Mouse (Mus musculus) stomach, embryonic 16.5 days (tissue): ENCODE data around the gene Mmp2. TPM values are rescaled to one million over a fixed set of nuclear protein-coding genes. Genes with fewer than 3 reads are reported as not detected.

ENCODE experiments used
- ATAC-seq: fragments of 200-750 bp; cut with Nextera tagmentation; 2 replicates; pipeline ENCODE4 v1.8.0; 2017; ENCODE audit warnings: moderate number of reproducible peaks, moderate TSS enrichment; ENCODE audit not compliant: insufficient read depth, low FRiP score
- H3K27ac ChIP-seq: fragments of 300-500 bp; sonication (generic); 2 replicates; pipeline ENCODE4 v1.5.1; 2014; ENCODE audit warnings: low read length
- H3K27me3 ChIP-seq: fragments of 300-500 bp; sonication (generic); 2 replicates; pipeline ENCODE4 v1.6.1; 2014; ENCODE audit warnings: low read length, control low read depth, mixed read lengths; ENCODE audit not compliant: control insufficient read depth, insufficient read depth
- H3K36me3 ChIP-seq: fragments of 300-500 bp; sonication (generic); 2 replicates; pipeline ENCODE4 v1.6.1; 2014; ENCODE audit warnings: low read length; ENCODE audit not compliant: control insufficient read depth, insufficient read depth
- H3K4me1 ChIP-seq: fragments of 300-500 bp; sonication (generic); 2 replicates; pipeline ENCODE4 v1.6.1; 2014; ENCODE audit warnings: low read length, control low read depth, mixed read lengths; ENCODE audit not compliant: control insufficient read depth, insufficient read depth
- H3K4me2 ChIP-seq: fragments of 300-500 bp; sonication (generic); 2 replicates; pipeline ENCODE4 v1.6.1; 2014; ENCODE audit warnings: low read depth, low read length, mixed read lengths
- H3K4me3 ChIP-seq: fragments of 300-500 bp; sonication (generic); replicated peaks from 2 replicates; pipeline ENCODE4 v1.5.1; 2014; ENCODE audit warnings: mild to moderate bottlenecking, low read length
- H3K9ac ChIP-seq: fragments of 300-500 bp; sonication (generic); 2 replicates; pipeline ENCODE4 v1.6.1; 2014; ENCODE audit warnings: low read length
- H3K9me3 ChIP-seq: fragments of 300-500 bp; sonication (generic); replicated peaks from 2 replicates; pipeline ENCODE4 v1.6.1; 2016; ENCODE audit warnings: low read length, control low read depth; ENCODE audit not compliant: control insufficient read depth
- WGBS: fragments of 180-500 bp; shearing (Covaris S2); extraction: QIAGEN DNeasy Blood & Tissue Kit; methylation state at CpG from one replicate; pipeline ENCODE4 v1.1.7; 2014; 5-methylcytosine and 5-hydroxymethylcytosine counted together
- polyA plus RNA-seq: library from polyadenylated mRNA; unstranded; fragments of >200 nt; fragmentation: Nextera tagmentation; extraction: Ambion mirVana; gene quantifications from 2 replicates; pipeline ENCODE4 v1.2.1, GENCODE M21; 2015

Mmp2 gene
- polyA plus RNA-seq, 1 experiment from 2014 or later, result 149 TPM

GRCm38 (mm10) chr8:92851381-92851780, 24.3 kb downstream of the Mmp2 start:
- Histone ChIP-seq H3K36me3 (no peaks in the 10 kb centered on the region), H3K27me3 (no peaks in the 10 kb centered on the region; the same call in 1 of the 2 replicates), H3K9ac (no peak overlapping the region), H3K4me2 (no peak overlapping the region), H3K4me1 (peaks cover 57% of the 10 kb centered on the region), H3K9me3 (no peaks in the 10 kb centered on the region), H3K27ac (no peak overlapping the region), H3K4me3 (no peak overlapping the region)
- WGBS, result 67% methylated on average over 3 of the region's 3 CpGs
- no peak for ATAC-seq

GRCm38 (mm10) chr8:92853188-92853983, 26.3 kb downstream of the Mmp2 start:
- 0 out of 2 replicates have a peak, but pooled peaks have one; percentile 16 for ATAC-seq
- H3K4me1 ChIP-seq, result peaks cover 41% of the 10 kb centered on the region
- H3K9me3 ChIP-seq, result no peaks in the 10 kb centered on the region
- H3K36me3 ChIP-seq, result no peaks in the 10 kb centered on the region
- peak overlapping the region; percentile 51; the same call in 1 of the 2 replicates for H3K27ac ChIP-seq
- H3K9ac ChIP-seq, result no peak overlapping the region
- 37% methylated on average over 18 of the region's 18 CpGs for WGBS
- H3K4me2 ChIP-seq, result no peak overlapping the region
- H3K4me3 ChIP-seq, result no peak overlapping the region
- H3K27me3 ChIP-seq, result no peaks in the 10 kb centered on the region; the same call in 1 of the 2 replicates

- no peaks in the 10 kb centered on the region for H3K36me3 ChIP-seq
- H3K9me3 ChIP-seq, result no peaks in the 10 kb centered on the region
- H3K27ac ChIP-seq, result 0 out of 2 replicates have a peak overlapping the region, but pooled peaks have one; percentile 15
- H3K9ac ChIP-seq, result no peak overlapping the region; the same call in 1 of the 2 replicates
- H3K4me2 ChIP-seq, result peak overlapping the region; percentile 68
- no peaks in the 10 kb centered on the region; the same call in 1 of the 2 replicates for H3K27me3 ChIP-seq
- WGBS, result 84% methylated on average over 3 of the region's 3 CpGs
- peaks cover 28% of the 10 kb centered on the region for H3K4me1 ChIP-seq
- ATAC-seq, result no peak
- H3K4me3 ChIP-seq, result peak overlapping the region; percentile 73; the same call in 1 of the 2 replicates
Measured at GRCm38 (mm10) chr8:92854673-92855072, 27.6 kb downstream of the Mmp2 start.

DNA sequence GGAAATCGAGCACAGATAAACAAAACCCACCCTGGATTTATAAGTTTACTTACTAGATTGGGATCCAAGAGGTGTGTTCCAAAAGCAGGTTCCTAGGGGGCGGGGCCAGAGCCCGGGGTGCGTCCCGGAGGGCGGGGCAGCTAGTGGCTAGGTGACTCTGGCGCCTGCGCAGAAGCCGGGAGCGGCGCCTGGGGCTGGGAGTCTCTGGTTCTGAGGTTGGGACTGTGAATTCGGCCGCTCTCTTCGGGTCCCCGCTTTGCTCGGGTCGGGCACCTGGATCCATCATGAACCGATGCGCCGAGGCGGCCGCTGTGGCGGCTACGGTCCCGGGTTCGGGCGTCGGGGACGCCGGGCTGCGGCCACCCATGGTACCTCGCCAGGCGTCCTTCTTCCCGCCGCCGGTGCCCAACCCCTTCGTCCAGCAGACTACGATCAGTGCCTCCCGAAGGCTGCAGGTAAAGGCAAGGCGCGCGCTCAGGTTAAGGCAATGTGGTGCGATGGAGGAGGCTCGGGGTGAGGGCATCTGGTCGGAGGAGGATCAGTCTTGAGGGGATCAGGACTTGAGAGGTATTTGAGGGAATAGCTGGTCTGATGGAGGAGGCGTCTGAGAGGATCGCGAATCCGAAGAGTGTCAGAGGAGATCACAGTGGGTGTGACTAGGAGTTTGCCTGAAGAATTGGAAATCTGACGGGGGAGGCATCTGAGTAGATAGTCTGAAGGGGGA, 28.2 kb downstream of the Mmp2 start, which contains the start of gene Lpcat2:
TSS of gene Lpcat2 (plus strand) at position 169 of the 724 bp plus-strand sequence.
- Histone ChIP-seq H3K4me1 (peaks cover 22% of the 10 kb centered on the region), H3K4me3 (peak within 1 kb of the TSS; percentile 73), H3K9me3 (no peaks in the 10 kb centered on the region), H3K27me3 (no peaks in the 10 kb centered on the region; the same call in 1 of the 2 replicates), H3K4me2 (peak within 1 kb of the TSS; percentile 68), H3K9ac (peak within 1 kb of the TSS; percentile 83), H3K27ac (0 out of 2 replicates have a peak within 1 kb of the TSS, but pooled peaks have one; percentile 15), H3K36me3 (no peaks in the 10 kb centered on the region)
- peak; percentile 74 for ATAC-seq
- 1% methylated on average over 50 of the region's 50 CpGs for WGBS

DNA sequence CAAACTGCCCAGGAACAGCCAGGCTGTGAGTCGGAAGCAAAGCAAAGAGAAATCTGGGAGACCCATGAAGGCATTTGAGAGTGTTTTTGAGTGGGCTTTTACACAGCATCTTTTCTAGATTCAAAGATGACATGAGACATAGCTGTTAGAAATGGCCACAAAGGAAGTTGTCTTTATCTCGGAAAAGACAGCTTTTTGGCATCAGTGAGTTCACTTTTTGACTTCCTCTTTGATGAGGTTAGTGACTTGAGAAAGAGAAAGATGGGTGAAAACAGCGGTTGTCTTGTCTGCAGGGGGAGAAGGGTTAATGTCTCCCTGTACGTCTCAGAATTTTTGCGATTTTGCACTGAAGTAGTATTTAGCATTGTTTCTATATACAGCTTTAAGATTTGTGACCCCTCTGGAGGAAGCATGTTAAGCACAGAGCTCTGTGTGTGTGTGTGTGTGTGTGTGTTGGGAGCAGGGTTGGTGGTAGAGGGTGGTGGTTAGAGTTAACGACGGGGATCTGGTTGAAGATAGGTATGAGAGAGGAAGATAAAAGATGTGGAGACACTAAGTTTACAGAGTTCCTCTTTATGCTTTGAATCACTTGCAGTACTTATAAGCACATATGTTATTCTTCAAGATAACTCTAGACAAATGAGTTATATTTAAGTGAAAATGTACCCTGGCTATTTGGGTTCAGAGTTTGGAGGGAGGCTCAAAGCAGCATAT, 29.3 kb downstream of the Mmp2 start:
- Histone ChIP-seq H3K4me2 (peak overlapping the region; percentile 68), H3K27me3 (no peaks in the 10 kb centered on the region; the same call in 1 of the 2 replicates), H3K9ac (peak overlapping the region; percentile 83; the same call in 1 of the 2 replicates), H3K9me3 (no peaks in the 10 kb centered on the region), H3K36me3 (no peaks in the 10 kb centered on the region), H3K4me3 (peak overlapping the region; percentile 73), H3K4me1 (peaks cover 18% of the 10 kb centered on the region), H3K27ac (no peak overlapping the region)
- 73% methylated on average over 7 of the region's 7 CpGs for WGBS
- no peak for ATAC-seq

GRCm38 (mm10) chr8:92858475-92859182, 31.5 kb downstream of the Mmp2 start:
- no peak overlapping the region for H3K27ac ChIP-seq
- no peaks in the 10 kb centered on the region for H3K9me3 ChIP-seq
- ATAC-seq, result no peak
- peaks cover 7% of the 10 kb centered on the region for H3K4me1 ChIP-seq
- no peak overlapping the region for H3K4me2 ChIP-seq
- no peaks in the 10 kb centered on the region for H3K27me3 ChIP-seq
- H3K9ac ChIP-seq, result no peak overlapping the region
- 84% methylated on average over 14 of the region's 14 CpGs for WGBS
- no peak overlapping the region for H3K4me3 ChIP-seq
- no peaks in the 10 kb centered on the region for H3K36me3 ChIP-seq

DNA sequence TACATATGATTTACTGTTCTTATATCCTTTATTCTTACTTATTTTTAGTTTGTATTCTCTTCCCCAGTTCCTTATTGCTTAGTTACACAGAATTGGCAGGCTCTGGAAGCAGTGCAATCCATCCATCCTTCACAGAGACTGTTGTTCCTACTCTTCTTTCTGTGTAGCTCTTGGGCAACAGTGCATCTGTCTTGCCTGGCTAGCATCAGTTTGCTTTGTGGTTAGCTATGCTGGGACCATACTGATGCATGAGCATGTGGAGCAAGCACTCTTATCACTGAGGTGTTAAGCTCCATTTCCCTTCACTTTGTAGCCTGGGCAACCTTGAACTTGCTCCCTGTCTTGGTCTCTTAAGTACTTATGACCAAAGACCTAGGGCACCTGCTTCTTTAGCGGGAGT, 34.9 kb downstream of the Mmp2 start:
- no peak overlapping the region for H3K27ac ChIP-seq
- no peaks in the 10 kb centered on the region for H3K27me3 ChIP-seq
- no peak overlapping the region for H3K4me2 ChIP-seq
- no peaks in the 10 kb centered on the region for H3K36me3 ChIP-seq
- 92% methylated on average over 1 of the region's 1 CpGs for WGBS
- no peaks in the 10 kb centered on the region for H3K4me1 ChIP-seq
- no peak overlapping the region for H3K9ac ChIP-seq
- H3K4me3 ChIP-seq, result no peak overlapping the region
- ATAC-seq, result no peak
- H3K9me3 ChIP-seq, result no peaks in the 10 kb centered on the region

DNA sequence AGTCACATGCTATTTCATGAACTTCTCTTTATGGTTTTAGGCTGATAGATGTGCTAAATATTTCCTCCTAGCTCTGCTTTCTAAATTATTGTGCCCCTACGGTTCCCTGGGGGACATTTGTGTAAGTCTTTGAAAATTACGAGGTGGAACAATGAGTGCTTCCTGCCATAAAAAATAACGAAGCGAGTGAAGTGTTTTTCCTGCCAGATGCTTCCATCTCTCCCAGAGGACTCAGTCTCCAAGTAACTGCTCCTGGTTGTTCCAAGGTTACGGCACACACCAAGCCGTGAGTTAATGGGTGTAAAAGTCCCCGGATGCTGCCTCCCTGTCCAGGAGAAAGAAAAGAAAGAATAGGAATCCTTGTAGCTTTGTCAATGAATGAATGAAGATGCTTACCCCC, 43.2 kb downstream of the Mmp2 start:
- Histone ChIP-seq H3K9ac (no peak overlapping the region), H3K4me1 (no peaks in the 10 kb centered on the region), H3K36me3 (no peaks in the 10 kb centered on the region), H3K4me3 (no peak overlapping the region), H3K27ac (no peak overlapping the region), H3K27me3 (no peaks in the 10 kb centered on the region), H3K9me3 (no peaks in the 10 kb centered on the region), H3K4me2 (no peak overlapping the region)
- 70% methylated on average over 7 of the region's 7 CpGs for WGBS
- ATAC-seq, result no peak
